Mouse (Mus musculus): ENCODE results near the gene Akap1.

GRCm38 (mm10) chr11:88898380-88898763 lies 34.0 kb upstream of the Akap1 start:
- TF ChIP-seq CTCF (IDR thresholded peaks at IDR 0.05; ENCODE audit: low read depth, low read length) (no peak), POLR2A (IDR thresholded peaks at IDR 0.05; ENCODE audit: extremely low read depth, insufficient read depth, low read length) (no peak)
